Mouse (Mus musculus) myocyte (in vitro differentiated cells): ENCODE measurements around the gene Hspb8.

Experiments used
- CEBPB ChIP-seq: IDR thresholded peaks from 2 replicates; pipeline ENCODE4 v1.6.1; 2011; ENCODE audit warnings: mild to moderate bottlenecking, moderate library complexity; ENCODE audit not compliant: poor library complexity, insufficient read depth, severe bottlenecking
- E2F4 ChIP-seq: IDR thresholded peaks from one replicate; pipeline ENCODE4 v1.6.1; 2011; ENCODE audit warnings: mild to moderate bottlenecking, control low read depth, moderate library complexity; ENCODE audit not compliant: insufficient read depth
- MAX ChIP-seq: IDR thresholded peaks from one replicate; pipeline ENCODE4 v1.6.1; 2011; ENCODE audit warnings: low read depth, mild to moderate bottlenecking, control low read depth
- MYOD1 ChIP-seq, 3 experiments: IDR thresholded peaks; one replicate each; pipeline ENCODE4 v1.6.1; 2011; ENCODE audit warnings: control low read depth in 2 of 3, low read depth in 2 of 3, mild to moderate bottlenecking in 2 of 3, moderate library complexity in 1 of 3; ENCODE audit not compliant: insufficient read length in 2 of 3, control insufficient read depth in 1 of 3
- MYOG ChIP-seq, 3 experiments: IDR thresholded peaks; one replicate each; pipeline ENCODE4 v1.6.1; 2011; ENCODE audit warnings: control low read depth in 2 of 3, low read depth in 2 of 3, mild to moderate bottlenecking in 2 of 3; ENCODE audit not compliant: insufficient read length in 2 of 3, control insufficient read depth in 1 of 3, insufficient read depth in 1 of 3
- POLR2A ChIP-seq: IDR thresholded peaks from one replicate; pipeline ENCODE4 v1.6.1; 2011; ENCODE audit warnings: low read depth, mild to moderate bottlenecking, control low read depth, moderate library complexity; ENCODE audit not compliant: insufficient read length
- POLR2AphosphoS2 ChIP-seq: IDR thresholded peaks from one replicate; pipeline ENCODE4 v1.6.1; 2011; ENCODE audit warnings: low read depth, control low read depth; ENCODE audit not compliant: insufficient read length
- REST ChIP-seq: IDR thresholded peaks from one replicate; pipeline ENCODE4 v1.6.1; 2011; ENCODE audit warnings: mild to moderate bottlenecking, control low read depth, moderate library complexity; ENCODE audit not compliant: insufficient read depth, insufficient read length
- SRF ChIP-seq: IDR thresholded peaks from one replicate; pipeline ENCODE4 v1.6.1; 2011; ENCODE audit warnings: low read depth; ENCODE audit not compliant: control insufficient read depth, insufficient read length
- TCF12 ChIP-seq: IDR thresholded peaks from one replicate; pipeline ENCODE4 v1.6.1; 2011; ENCODE audit warnings: mild to moderate bottlenecking, control low read depth; ENCODE audit not compliant: poor library complexity, insufficient read depth, severe bottlenecking
- TCF3 ChIP-seq: IDR thresholded peaks from one replicate; pipeline ENCODE4 v1.6.1; 2011; ENCODE audit warnings: low read depth, control low read depth; ENCODE audit not compliant: insufficient read length
- USF1 ChIP-seq: IDR thresholded peaks from one replicate; pipeline ENCODE4 v1.6.1; 2011; ENCODE audit warnings: low read depth, mild to moderate bottlenecking, control low read depth, moderate library complexity

GRCm38 (mm10) chr5:116461354-116462042, 38.8 kb upstream of the Hspb8 start:
- TF ChIP-seq MYOD1 (IDR thresholded peaks at IDR 0.05; ENCODE audit: control insufficient read depth in 1 of 3, insufficient read length in 2 of 3, low read depth in 2 of 3) (no peak), MYOG (IDR thresholded peaks at IDR 0.05; ENCODE audit: control insufficient read depth in 1 of 3, insufficient read depth in 1 of 3, insufficient read length in 2 of 3, low read depth in 2 of 3) (no peak), USF1 (no peak), POLR2A (no peak), POLR2AphosphoS2 (no peak), TCF3 (no peak), E2F4 (no peak), CEBPB (no peak), MAX (no peak), REST (no peak), TCF12 (no peak), SRF (no peak)
